Mouse (Mus musculus) limb, embryonic 14.5 days (tissue): Measurements from ENCODE around the gene C1qb. TPM values are rescaled to one million over a fixed set of nuclear protein-coding genes. Genes with fewer than 3 reads are reported as not detected.

Experiments
- ATAC-seq: fragments of 200-750 bp; cut with Nextera tagmentation; 2 replicates; pipeline ENCODE4 v1.8.0; 2017; ENCODE audit warnings: low read depth, moderate number of reproducible peaks, moderate TSS enrichment; ENCODE audit not compliant: low FRiP score
- DNase-seq: peaks from one replicate; pipeline ENCODE4 v3.0.0-alpha.2; 2015; ENCODE audit warnings: low spot score
- H3K27ac ChIP-seq: fragments of 300-500 bp; sonication (generic); replicated peaks from 2 replicates; pipeline ENCODE4 v1.5.1; 2014; ENCODE audit warnings: low read depth, mild to moderate bottlenecking, low read length, moderate library complexity, mixed read lengths
- H3K27me3 ChIP-seq: fragments of 300-500 bp; sonication (generic); 2 replicates; pipeline ENCODE4 v1.6.1; 2014; ENCODE audit warnings: low read length, mixed read lengths; ENCODE audit not compliant: control insufficient read depth, insufficient read depth
- H3K36me3 ChIP-seq: fragments of 300-500 bp; sonication (generic); 2 replicates; pipeline ENCODE4 v1.6.1; 2014; ENCODE audit warnings: mild to moderate bottlenecking, low read length, moderate library complexity, mixed read lengths; ENCODE audit not compliant: control insufficient read depth, insufficient read depth
- H3K4me1 ChIP-seq: fragments of 300-500 bp; sonication (generic); 2 replicates; pipeline ENCODE4 v1.6.1; 2014; ENCODE audit warnings: antibody characterized with exemption, low read length, mixed read lengths; ENCODE audit not compliant: control insufficient read depth, insufficient read depth
- H3K4me2 ChIP-seq: fragments of 300-500 bp; sonication (generic); replicated peaks from 2 replicates; pipeline ENCODE4 v1.6.1; 2014; ENCODE audit warnings: low read depth, mild to moderate bottlenecking, low read length, moderate library complexity; ENCODE audit not compliant: severe bottlenecking
- H3K4me3 ChIP-seq: fragments of 300-500 bp; sonication (generic); replicated peaks from 2 replicates; pipeline ENCODE4 v1.5.1; 2014; ENCODE audit warnings: low read length
- H3K9ac ChIP-seq: fragments of 300-500 bp; sonication (generic); 2 replicates; pipeline ENCODE4 v1.6.1; 2014; ENCODE audit warnings: mild to moderate bottlenecking, low read depth, low read length, moderate library complexity; ENCODE audit not compliant: severe bottlenecking
- H3K9me3 ChIP-seq: fragments of 300-500 bp; sonication (generic); 2 replicates; pipeline ENCODE4 v1.6.1; 2016; ENCODE audit warnings: low read length; ENCODE audit not compliant: control insufficient read depth
- POLR2A ChIP-seq: fragments of 200-500 bp; IDR thresholded peaks from 2 replicates; pipeline ENCODE4 v1.8.0; 2012; ENCODE audit warnings: inconsistent platforms, mild to moderate bottlenecking, moderate library complexity, borderline replicate concordance; ENCODE audit not compliant: insufficient read depth, insufficient read length; ENCODE audit errors: extremely low read depth
- WGBS: fragments of 180-500 bp; shearing (Covaris S2); extraction: QIAGEN DNeasy Blood & Tissue Kit; methylation state at CpG from one replicate; pipeline ENCODE4 v1.1.7; 2014; 5-methylcytosine and 5-hydroxymethylcytosine counted together
- polyA plus RNA-seq, 2 experiments: library from polyadenylated mRNA; depleted of rRNA in 1 of 2; stranded (reverse) in 1 of 2; unstranded in 1 of 2; fragments of >200 nt; fragmentation: Nextera tagmentation in 1 of 2; extraction: Ambion mirVana in 1 of 2; gene quantifications; 2 replicates each; pipeline versions ENCODE4 v1.2.1 to v1.2.3; 2012 to 2014

The C1qb gene
- polyA plus RNA-seq, 2 experiments, result 56.2 to 81.2 TPM

- no peaks in the 10 kb centered on the region for H3K9me3 ChIP-seq
- ATAC-seq (no peak), DNase-seq (no peak)
- H3K36me3 ChIP-seq, result no peaks in the 10 kb centered on the region
- no peak overlapping the region for H3K4me2 ChIP-seq
- 62% methylated on average over 7 of the region's 7 CpGs for WGBS
- H3K27me3 ChIP-seq, result peaks cover 33% of the 10 kb centered on the region; the same call in 1 of the 2 replicates
- no peak overlapping the region for H3K27ac ChIP-seq
- H3K9ac ChIP-seq, result no peak overlapping the region
- no peaks in the 10 kb centered on the region for H3K4me1 ChIP-seq
- H3K4me3 ChIP-seq, result no peak overlapping the region
- no peak for TF ChIP-seq POLR2A
Observed at GRCm38 (mm10) chr4:136899154-136899553, 13.2 kb upstream of the C1qb start.

- Histone ChIP-seq H3K27me3 (peaks cover 29% of the 10 kb centered on the region; the same call in 1 of the 2 replicates), H3K9ac (no peak within 1 kb of the TSS), H3K4me2 (no peak within 1 kb of the TSS), H3K4me1 (no peaks in the 10 kb centered on the region), H3K4me3 (no peak within 1 kb of the TSS), H3K27ac (no peak within 1 kb of the TSS), H3K36me3 (no peaks in the 10 kb centered on the region), H3K9me3 (no peaks in the 10 kb centered on the region)
- ATAC-seq (no peak), DNase-seq (no peak)
- WGBS, result 79% methylated on average over 9 of the region's 9 CpGs
- no peak for TF ChIP-seq POLR2A
Observed at GRCm38 (mm10) chr4:136898637-136899036, 12.7 kb upstream of the C1qb start, which contains the start of gene C1qa. Gene C1qa (minus strand): TSS chr4:136898803.

- no peak for ATAC-seq
- TF ChIP-seq POLR2A, result no peak
- no peak overlapping the region for H3K27ac ChIP-seq
- H3K4me3 ChIP-seq, result no peak overlapping the region
- no peaks in the 10 kb centered on the region for H3K36me3 ChIP-seq
- no peak overlapping the region for H3K9ac ChIP-seq
- H3K4me1 ChIP-seq, result no peaks in the 10 kb centered on the region
- no peaks in the 10 kb centered on the region for H3K9me3 ChIP-seq
- no peak for DNase-seq
- H3K27me3 ChIP-seq, result peaks cover 26% of the 10 kb centered on the region; the same call in 1 of the 2 replicates
- 64% methylated on average over 9 of the region's 9 CpGs for WGBS
- no peak overlapping the region for H3K4me2 ChIP-seq
Observed at GRCm38 (mm10) chr4:136898084-136898598, 12.2 kb upstream of the C1qb start.

- TF ChIP-seq POLR2A, result no peak
- H3K27me3 ChIP-seq, result peaks cover 26% of the 10 kb centered on the region; the same call in 1 of the 2 replicates
- no peaks in the 10 kb centered on the region for H3K36me3 ChIP-seq
- no peak overlapping the region for H3K27ac ChIP-seq
- H3K9ac ChIP-seq, result no peak overlapping the region
- no peaks in the 10 kb centered on the region for H3K4me1 ChIP-seq
- 31% methylated on average over 10 of the region's 10 CpGs for WGBS
- H3K4me2 ChIP-seq, result no peak overlapping the region
- no peak overlapping the region for H3K4me3 ChIP-seq
- ATAC-seq, result no peak
- H3K9me3 ChIP-seq, result no peaks in the 10 kb centered on the region
- no peak for DNase-seq
Observed at GRCm38 (mm10) chr4:136896461-136896860, 10.5 kb upstream of the C1qb start.

- WGBS, result 5% methylated on average over 12 of the region's 15 CpGs
- H3K36me3 ChIP-seq, result no peaks in the 10 kb centered on the region
- TF ChIP-seq POLR2A, result no peak
- no peak overlapping the region for H3K4me3 ChIP-seq
- H3K27ac ChIP-seq, result no peak overlapping the region
- no peaks in the 10 kb centered on the region for H3K4me1 ChIP-seq
- ATAC-seq, result no peak
- no peak overlapping the region for H3K4me2 ChIP-seq
- H3K9ac ChIP-seq, result peak overlapping the region; percentile 28; the same call in 1 of the 2 replicates
- peaks cover 26% of the 10 kb centered on the region; the same call in 1 of the 2 replicates for H3K27me3 ChIP-seq
- H3K9me3 ChIP-seq, result no peaks in the 10 kb centered on the region
- no peak for DNase-seq
Observed at GRCm38 (mm10) chr4:136895861-136896260, 9.9 kb upstream of the C1qb start.
